Mouse (Mus musculus) ES-E14 (cell line): ENCODE results near the gene Borcs6.

Experiments
- CHD2 ChIP-seq: IDR thresholded peaks from 2 replicates; pipeline ENCODE4 v1.6.1; 2014; ENCODE audit warnings: mild to moderate bottlenecking, low read depth, low read length, inconsistent platforms
- HCFC1 ChIP-seq: IDR thresholded peaks from 2 replicates; pipeline ENCODE4 v1.6.1; 2012; ENCODE audit warnings: low read length, inconsistent platforms, borderline replicate concordance; ENCODE audit not compliant: insufficient read depth
- MAFK ChIP-seq: IDR thresholded peaks from 2 replicates; pipeline ENCODE4 v1.6.1; 2014; ENCODE audit warnings: mild to moderate bottlenecking, low read depth, low read length, inconsistent platforms; ENCODE audit not compliant: insufficient read depth
- ZC3H11A ChIP-seq: IDR thresholded peaks from 2 replicates; pipeline ENCODE4 v1.6.1; 2012; ENCODE audit warnings: low read depth, mild to moderate bottlenecking, inconsistent platforms, low read length, borderline replicate concordance
- ZNF384 ChIP-seq: IDR thresholded peaks from 2 replicates; pipeline ENCODE4 v1.6.1; 2012; ENCODE audit warnings: low read depth, low read length, inconsistent platforms

- TF ChIP-seq CHD2 (no peak), ZNF384 (no peak), MAFK (no peak), HCFC1 (no peak), ZC3H11A (no peak)
These were observed 5.7 kb upstream of the Borcs6 start for GRCm38 (mm10) chr11:69053848-69054247.
